Mouse (Mus musculus) gonadal fat pad, adult 2 months (tissue): ENCODE data around the gene Vcan. TPM values are rescaled to one million over a fixed set of nuclear protein-coding genes. Genes with fewer than 3 reads are reported as not detected.

ENCODE experiments used
- polyA plus RNA-seq: library from polyadenylated mRNA; depleted of rRNA; stranded (reverse); fragments of >200 nt; gene quantifications from 2 replicates; pipeline ENCODE4 v1.2.3, GENCODE M21; 2012; rRNA removed

Vcan gene
- polyA plus RNA-seq, 1 experiment, result 9.5 TPM

Other genes with a start within 250 kb of the Vcan start
- gene Hapln1, start 202.7 kb downstream of the Vcan start, polyA plus RNA-seq, result 0.90 and 1.8 TPM in 2 replicates